Mouse (Mus musculus): ENCODE results near the gene Pamr1. TPM values are rescaled to one million over a fixed set of nuclear protein-coding genes. Genes with fewer than 3 reads are reported as not detected.

The Pamr1 gene
- polyA plus RNA-seq (2017; shearing (Covaris generic)): under 1 TPM in 1 of 2 experiments, not detected in 1; 0.29 TPM

GRCm38 (mm10) chr2:102549611-102550266 lies at the start of gene Pamr1:
TSS of gene Pamr1 (plus strand) at chr2:102550012.

GRCm38 (mm10) chr2:102658163-102658660 lies 108.4 kb downstream of the Pamr1 start, which contains the start of gene Slc1a2:
TSS of gene Slc1a2 (plus strand) at chr2:102658659.

Other genes with a start within 250 kb of the Pamr1 start
- 10 to 100 TPM; 25.4 to 32.5 TPM for gene Trim44, start 142.2 kb upstream of the Pamr1 start, polyA plus RNA-seq (2017; shearing (Covaris generic))
- gene Fjx1, start 97.5 kb upstream of the Pamr1 start, polyA plus RNA-seq (2017; shearing (Covaris generic)): not detected
- under 1 TPM; 0.35 to 0.55 TPM for gene Slc1a2, start 108.6 kb downstream of the Pamr1 start, polyA plus RNA-seq (2017; shearing (Covaris generic))

Data from inflammation-experienced regulatory T-cells (primary cell).